Mouse (Mus musculus): ENCODE data around the gene Cep152.

The Cep152 gene

DNA sequence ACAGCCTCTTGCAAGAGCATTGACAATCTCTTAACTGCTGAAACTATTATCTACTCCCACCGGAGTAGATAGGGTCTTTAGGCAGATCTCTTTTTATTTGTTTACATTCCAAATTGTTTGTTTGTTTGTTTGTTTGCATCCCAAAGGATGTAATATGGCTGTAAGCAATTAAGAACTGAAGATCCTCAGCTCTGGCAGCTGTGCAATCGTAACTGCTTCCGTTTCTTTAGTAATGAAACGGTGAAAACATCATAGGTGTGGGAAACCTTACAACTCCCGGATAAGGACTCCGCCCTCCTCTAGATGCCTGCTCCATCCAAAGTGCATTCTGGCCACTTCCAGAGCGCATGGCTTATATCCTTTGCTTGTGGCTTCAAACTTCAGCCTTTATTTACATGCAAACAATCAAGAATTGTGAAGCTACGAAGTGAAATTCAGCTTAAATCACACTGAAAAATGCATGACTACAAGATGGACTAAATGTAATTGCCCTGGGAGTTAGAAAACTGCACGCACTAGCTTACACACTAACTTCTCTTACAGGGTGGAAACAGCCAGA, 707 bp downstream of the Cep152 start:
- no peak for DNase-seq

DNA sequence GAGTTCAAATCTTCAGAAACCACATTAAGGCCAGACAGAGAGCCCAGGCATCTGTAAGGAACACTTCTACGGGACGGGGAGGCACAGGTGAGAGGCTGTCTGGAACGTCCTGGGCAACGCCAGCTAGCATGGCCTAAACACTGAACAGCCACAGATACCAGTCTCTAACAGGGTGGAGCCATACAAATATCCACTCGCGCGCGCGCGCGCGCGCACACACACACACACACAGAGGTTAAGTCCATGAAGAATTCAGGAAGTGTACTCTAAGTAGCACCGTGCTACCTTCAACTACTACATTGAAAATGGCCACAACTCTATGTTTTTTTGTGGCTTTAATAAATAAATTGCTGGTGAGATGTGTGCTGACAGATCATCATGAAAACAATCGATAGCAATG, 1.7 kb downstream of the Cep152 start:
- no peak for DNase-seq

DNA sequence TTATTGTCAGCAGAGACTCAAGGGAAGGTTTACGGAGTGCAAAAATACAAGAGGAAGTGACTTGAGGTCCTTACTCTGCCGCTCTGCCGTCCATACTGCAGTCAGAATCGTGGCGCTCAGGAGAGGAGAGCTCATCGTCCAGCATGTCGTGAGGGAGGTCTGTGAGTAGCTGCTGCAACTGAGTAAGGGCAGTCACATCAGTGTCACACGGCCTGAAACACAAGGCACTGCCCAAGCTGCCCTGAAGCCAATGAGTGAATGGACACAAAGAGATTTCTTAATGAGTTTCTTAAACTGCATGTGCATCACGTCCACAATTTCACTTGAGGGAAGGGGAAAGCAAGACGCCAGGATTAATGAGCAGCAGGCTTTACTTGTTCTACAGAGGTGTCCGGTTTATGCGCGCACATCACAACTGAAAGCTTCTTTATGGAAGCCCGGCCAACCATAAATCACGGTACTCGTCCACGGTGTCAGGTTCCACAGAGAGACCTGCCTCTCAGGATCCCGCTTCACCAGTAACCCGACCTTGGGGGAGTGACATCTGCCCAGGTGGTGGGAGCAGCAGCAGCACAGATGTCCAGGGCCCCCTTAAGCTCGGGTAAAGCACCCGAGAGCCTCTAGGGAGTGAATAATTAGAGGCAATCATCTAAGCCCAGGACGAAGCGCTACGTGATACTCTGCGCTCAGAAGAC, 4.6 kb downstream of the Cep152 start:
- no peak for DNase-seq

DNA sequence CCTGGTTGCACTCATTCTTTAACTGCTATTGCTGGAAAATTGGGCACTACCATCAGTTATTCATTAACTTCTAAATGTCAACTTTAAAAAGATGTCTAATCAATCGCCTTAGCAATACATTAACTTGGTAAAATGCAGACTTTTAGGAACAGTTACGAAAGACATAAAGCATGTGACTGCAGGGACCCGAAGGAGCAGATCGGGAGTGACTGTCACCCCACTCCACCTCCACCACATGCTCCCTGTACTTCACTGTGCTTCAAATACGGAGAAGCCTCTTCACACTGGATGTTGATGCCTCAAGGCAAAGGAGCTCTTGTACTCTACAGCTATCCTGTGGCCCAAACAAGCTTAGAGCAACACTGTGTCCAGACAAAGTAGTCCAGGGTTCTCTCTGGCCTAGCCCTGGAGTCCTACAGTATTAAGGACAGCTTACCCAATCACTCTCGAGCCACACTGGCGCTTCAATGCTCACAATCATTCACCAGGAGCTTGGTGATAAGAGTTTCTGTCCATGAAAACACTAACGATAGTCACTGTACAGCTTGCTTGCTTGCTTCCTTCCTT, 9.0 kb downstream of the Cep152 start:
- DNase-seq = no peak

DNA sequence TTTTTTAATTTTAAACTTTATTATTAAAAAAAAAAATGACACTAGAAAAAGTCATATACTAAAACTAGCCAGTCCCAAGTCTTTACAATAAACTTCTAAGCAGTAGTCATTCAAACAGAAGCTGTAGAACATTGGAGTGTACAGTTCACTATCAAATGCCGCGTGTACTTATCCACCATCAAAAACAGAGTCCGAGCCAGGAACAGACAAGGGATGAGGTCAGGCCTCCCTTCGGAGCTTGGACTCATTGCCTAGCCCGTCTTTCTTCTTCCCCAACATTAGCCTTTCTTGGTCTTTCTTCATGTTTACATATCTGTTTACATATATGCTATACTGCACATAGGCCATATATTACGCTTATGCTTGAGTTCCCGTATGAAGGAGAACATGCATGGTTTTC, 9.5 kb downstream of the Cep152 start:
- no peak for DNase-seq

DNA sequence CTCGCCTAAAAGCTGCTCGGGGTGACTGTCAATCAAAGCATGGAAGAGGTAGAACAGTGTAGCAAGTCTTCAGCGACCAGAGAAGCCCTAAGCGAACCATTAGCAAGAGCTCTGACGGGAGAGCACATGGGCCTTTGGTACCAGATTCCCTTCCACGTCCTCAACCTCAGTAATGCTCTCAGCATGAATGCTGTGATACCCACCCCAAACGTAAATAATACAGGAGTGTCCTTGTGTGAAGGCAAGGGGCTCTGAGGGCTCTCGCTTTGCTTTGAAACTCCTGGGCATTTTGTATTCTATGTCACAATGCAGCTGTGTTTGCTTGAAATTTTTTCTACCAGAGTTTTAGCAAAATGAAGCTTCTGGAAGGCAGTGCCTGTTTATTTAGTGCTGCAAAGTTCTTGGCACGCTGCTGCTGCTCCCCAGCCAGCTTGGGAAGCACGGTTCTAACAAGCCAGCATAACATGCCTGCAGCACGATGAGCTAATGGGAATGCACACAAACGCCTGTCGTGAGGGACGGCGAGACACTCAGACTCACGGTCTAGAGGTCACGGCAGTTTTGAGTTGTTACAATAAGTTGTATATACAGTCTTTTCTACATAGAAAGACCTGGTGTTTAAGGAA, 18.6 kb downstream of the Cep152 start:
- no peak for DNase-seq

DNA sequence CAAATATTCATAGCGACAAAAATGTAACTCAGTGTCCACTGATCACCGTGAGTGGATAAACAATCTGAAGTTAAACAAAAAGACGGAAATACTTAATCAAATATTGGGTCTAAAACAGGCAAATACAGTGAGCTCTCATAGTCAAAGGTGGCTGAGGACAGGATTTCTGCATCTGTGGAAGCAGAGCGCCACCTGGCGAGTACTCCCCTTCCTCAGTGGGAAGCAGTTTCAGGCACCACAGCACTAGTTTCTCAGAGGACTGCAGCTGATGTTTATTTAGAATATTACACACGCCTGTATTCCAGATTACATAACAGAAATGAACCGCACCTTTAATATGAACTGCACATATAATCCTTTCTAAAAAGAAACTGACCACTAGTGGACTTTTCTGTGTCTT, 20.3 kb downstream of the Cep152 start:
- DNase-seq = no peak

DNA sequence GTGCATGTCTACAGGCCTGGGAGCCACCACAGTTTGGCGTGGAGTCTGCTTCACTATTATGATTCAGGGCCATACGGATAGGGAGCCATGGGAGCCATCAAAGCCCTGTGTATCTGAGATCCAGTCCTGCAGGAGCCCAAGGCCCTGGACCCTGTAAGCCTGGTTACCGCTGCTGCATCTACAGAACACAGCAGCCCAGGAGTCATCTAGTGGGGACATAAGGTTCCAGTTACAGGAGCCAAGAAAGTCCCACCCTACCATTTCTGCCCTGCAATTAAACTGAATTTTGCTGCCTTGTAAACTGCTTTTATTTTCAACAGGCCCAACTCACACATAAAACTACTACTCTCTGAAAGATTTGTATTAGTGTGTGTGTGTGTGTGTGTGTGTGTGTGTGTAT, 21.9 kb downstream of the Cep152 start:
- no peak for DNase-seq

DNA sequence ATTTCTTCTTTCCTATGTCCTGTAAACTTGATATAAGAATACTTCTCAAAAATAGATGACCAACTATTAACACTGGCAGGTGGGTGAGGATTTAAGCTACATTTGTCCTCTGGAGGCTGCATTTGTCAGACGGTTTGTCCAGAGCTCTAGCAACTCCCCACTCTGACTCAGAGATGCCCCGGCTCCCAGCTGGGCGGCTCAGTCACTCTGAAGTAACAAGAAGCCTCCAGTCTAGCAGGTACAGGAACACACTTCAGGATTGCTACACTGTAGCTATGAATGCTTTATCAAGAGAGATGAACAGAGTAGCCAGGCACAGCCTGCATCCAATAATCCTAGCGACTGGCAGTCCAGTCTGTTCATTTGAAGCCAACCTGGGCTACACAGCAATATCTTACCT, 26.0 kb downstream of the Cep152 start:
- no peak for DNase-seq

DNA sequence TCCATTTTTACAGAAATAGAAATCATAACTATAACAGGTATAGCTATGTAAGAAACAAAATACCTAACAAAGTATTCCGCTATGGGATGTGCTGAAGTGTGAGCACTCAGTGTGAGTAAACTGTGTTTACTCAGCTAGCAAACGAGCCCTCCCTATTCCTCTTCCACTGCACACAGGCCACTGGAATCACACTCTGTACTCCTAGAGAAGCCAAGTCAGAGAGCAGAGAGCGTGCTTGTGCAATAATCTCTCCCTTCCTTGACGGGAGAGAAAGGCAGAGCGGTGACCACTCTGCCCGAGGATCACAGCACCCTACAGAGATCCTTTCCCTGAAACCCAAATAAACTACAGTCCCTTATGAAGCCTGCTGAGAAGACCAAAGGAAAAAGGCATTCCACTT, 26.7 kb downstream of the Cep152 start:
- DNase-seq = no peak

DNA sequence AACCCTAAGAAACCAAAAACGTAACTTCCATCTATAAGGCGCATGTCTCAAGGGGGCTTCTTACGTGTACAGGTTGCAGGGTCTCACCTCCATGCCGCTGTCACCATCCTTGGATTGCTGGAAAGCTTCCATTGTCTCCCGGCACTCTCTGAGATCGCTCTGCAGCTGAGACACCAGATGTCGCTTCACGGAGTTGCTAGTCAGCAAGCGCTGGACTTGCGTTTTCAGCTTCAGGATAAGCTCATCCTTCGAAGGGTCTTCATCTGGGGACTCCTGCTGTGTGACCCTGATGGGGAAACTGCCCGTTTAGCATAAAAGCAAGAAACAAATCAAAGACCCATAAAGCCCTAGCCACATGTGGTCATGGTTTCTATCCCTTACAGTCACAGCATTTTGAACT, 30.1 kb downstream of the Cep152 start:
- DNase-seq = no peak

DNA sequence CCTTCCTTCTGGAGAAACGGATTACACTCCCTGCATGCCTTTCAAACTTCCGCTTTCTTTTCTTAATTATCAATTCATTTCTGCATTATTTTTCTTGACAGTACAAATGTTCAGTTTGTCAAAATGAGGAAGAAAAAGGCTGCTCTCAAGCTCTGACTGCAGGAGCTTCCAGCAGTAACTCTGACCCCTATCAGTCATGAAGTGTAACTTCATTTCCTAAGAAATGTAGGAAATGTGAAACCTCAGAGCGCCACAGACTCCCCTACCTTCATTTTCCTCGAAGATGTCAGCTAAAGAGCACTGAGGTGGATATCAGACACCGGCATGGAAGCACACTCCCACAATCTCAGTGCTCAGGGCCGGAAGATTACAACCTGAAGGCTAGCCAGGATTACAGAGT, 30.8 kb downstream of the Cep152 start:
- no peak for DNase-seq

DNA sequence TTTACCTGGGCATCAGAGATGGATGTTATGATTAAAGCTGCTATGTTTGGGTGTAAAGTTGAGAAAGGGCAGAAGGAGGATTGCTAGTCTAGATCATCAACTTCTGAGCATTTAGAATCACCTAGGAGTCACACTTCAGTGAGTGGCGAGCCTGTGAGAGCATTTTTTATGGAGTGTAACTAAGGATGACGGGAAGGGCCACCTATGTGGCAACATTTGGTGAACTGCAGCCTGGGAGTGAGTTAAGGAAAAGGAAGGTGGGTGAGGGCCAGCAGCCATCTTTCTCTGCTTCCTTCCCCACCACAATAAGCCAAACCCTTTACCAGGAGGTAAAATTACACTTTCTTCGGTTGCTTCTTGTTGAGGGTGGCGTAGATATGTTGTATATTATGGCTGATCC, 33.0 kb downstream of the Cep152 start:
- DNase-seq = no peak

DNA sequence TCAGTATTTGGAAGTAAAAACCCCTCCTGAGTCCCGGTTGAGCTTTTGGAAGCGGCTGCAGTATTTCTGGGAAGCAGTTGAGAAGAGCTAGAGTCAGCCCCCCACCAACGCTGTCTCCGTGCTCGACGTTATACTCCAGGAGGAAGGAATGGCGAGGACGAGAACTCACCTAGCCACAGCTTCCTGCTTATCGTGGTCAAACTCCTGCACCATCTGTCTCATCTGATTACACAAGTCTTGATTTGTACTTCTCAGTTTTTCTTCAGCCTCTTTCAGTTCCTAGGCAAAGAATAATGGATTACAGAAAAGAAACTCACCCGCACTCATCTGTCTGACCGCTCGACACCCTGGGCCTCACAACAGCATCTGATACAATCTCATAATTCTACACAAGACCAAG, 35.6 kb downstream of the Cep152 start:
- DNase-seq = no peak

DNA sequence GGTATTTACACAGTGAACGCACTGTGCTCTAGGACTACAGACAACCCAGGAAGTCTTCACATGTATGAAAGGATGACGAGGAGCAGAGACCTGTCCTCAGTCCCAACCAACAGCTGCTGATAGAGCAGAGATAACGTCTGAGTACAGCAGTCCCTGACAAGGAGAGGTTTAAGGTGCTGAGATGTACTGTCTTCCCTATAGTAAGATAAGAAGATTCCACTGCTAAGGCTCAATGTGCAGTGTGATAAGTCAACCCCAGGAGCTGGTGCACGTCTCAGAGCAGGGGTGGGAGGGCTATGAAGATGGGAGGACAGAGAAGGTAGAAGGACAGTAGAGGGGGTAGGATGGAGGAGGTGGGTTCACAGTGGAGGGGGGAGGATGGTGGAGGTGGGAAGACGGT, 43.8 kb downstream of the Cep152 start:
- no peak for DNase-seq

DNA sequence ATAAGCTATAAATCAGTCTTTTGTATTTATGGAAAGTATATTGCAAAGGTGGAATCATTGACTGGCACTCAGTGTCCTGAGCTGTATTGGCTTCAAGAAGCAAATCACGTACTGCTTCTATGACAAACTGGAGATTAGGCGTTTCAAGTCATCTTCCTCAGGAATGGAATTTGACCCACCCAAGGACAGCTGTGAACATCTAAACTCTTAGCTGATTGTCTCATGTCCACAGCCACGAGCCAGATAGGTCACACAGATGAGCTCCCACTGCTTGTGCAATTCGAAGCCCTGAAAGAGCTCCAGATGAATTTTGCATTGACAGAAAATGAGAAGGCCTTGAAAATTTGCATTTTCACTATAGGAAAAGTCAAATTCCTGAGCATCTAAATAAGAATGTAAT, 47.2 kb downstream of the Cep152 start:
- DNase-seq = no peak

DNA sequence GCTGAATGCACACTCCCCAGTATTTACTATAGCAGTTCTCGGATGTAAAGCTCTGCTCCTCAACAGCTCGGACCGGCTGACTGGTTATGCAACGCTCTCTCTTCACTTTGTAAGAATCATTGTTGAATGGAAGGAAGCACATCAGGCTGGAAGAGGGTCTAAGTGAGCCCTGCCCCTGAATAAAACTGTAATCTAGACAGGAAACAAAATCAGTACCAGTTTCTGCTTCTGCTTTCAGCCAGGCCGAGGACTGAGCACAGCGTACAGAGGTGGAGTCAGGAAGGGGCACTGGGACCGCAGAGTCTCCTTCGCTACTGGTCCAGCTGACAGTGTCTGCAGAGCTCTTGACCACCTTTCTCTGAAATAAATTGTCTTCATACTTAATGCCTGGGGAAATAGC, 48.4 kb downstream of the Cep152 start:
- DNase-seq = no peak

DNA sequence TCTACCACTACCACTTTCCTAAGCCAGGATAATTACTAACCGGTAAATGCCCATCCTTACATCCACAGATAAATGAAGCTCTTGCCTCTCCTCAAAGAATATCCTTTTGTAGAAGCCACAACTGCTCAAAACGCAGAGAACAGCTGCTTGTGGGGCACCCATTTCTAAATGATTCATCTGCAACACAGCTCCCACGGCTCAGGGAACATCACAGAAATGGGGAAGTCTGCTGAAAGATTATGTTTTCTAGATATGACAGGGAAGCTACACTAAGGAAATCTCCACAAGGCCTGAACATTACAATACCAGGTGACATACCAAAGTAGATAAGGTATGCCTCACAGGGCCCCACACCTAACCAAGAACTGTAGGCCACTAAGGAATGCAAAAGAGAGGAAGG, 49.1 kb downstream of the Cep152 start:
- no peak for DNase-seq

DNA sequence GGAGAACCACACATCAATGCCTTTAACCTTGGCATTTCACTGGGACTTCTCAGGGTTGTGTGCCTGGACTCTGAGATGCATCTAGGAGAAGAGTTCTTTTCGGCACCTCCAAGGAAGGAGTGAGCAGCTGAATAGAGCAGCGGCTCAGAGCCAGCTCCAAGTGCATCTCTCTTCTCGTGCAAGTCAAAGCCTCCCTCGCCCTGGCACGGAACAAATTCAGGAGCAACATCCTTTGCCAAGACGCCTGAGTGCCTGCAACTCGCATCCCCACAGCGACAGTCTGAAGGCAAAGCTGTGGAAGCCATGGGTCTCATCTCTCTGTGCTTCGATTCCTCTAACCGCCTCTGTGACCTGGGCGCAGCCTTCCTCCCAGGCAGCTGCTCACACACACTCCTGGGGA, 61.0 kb downstream of the Cep152 start:
- DNase-seq = no peak

DNA sequence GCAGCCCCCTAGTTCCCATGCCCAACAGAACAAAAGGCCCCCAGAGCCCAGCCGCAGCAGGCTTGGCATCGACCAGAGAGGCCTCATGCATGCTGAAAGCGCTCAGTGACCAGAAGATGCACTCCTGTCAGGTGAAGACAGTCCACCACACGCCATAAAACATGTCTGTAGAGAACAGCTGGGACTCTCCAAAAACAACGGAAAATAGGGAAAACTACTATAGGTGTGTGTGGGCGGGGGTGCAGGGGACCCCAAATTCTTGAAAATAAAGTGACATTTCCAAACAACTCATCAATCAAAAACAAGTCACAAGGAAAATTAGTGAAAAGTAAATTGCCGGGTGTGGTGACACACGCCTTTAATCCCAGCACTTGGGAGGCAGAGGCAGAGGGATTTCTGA, 62.5 kb downstream of the Cep152 start:
- DNase-seq = no peak

DNA sequence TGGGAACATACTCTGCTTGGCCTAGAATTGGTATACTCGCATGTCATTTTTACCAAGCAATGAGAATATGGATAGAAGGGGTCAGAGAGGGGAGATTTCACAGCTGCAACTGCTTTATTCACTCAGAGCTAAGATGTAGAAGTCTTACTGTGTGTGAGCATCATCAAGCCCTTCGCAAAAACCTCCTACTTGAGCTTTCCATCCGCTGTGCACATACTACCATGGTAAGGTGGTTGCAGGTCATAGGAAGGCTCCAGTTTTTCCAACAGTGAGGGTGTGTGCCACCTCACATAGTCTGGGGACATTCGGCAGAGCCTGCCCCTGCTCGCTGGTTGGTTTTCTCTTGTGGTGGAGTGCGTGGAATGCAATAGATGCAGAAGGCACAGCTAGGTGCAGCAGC, 64.9 kb downstream of the Cep152 start:
- no peak for DNase-seq

DNA sequence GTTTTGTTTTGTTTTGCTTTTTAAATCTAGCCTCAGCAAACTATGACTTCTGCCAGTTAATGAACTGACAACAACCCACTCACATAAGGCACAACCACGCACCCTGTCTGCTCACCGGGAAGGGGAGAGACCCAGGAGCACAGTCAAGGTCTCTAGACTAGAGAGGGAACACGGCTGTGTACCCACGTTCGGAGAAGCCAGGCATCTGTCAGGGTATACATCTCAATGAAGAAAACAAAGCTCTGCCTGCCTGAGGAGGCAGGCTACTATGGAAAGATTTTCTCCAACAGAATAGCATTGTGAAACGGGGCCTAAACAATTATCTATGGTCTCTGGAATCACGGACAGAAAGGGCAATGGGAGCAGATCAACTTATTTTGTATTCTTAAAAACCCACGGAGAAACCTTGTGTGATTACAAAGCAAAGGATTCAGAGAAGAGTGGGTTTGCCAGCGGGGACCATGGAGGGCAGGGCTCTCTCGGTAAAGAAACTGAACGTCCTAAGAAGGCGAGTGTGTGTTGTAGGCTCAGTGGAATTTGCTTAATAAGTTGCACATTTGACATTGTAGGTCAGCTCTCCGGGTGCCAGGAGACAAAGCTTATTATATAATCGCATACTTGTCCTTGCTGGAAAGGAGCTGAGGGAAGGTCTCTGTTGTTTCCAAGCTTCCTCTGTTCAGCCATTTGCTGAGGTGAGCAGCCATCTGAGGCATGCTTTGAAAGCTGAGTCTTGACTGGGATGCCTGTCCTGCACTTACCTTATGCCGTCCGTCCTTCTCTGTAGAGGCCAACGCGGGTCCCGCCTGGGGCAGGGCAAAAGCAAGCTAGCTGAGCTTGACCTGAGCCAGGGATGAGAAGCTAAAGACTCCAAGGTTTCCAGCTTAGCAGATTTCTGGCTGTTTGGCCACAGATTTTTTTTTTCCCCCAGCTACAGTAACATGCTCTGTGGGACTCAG, 66.0 kb downstream of the Cep152 start:
- DNase-seq = no peak

DNA sequence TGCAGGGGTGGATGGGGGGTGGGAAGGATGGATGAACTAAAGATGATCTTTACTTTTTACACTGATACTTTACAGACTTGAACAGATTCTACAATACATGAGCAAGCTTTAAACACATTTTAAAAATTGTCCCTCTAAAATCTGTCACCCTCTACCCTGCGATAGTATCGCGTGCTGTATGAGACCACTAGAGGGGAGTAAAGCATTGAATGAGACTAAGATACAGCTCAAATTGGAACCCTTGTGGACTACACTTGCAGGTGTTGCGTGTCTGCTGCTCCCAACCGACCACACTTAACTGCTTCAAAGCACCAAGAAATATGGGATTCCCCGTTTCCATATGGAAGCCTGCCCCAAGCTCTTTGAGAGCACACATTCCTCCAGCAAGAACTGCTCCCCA, 69.1 kb downstream of the Cep152 start:
- DNase-seq = no peak
